Mouse (Mus musculus): Measurements from ENCODE around the gene Psmb10. TPM values are rescaled to one million over a fixed set of nuclear protein-coding genes. Genes with fewer than 3 reads are reported as not detected.
"Not testable (repeated sequence)": the region's sequence is repeated elsewhere in the genome, so short reads cannot be mapped to it uniquely, and the experiment has no call there.

Psmb10 gene
- polyA plus RNA-seq (2016; fragmentation: Nextera tagmentation; extraction: Ambion mirVana), result 30.5 and 36.8 TPM in 2 replicates

GRCm38 (mm10) chr8:105938306-105938669, at the start of gene Psmb10:
Gene Psmb10, minus strand, starts transcription at chr8:105938444.
- Histone ChIP-seq H3K9me3 (no peaks in the 10 kb centered on the region), H3K4me3 (peak within 1 kb of the TSS; percentile 68), H3K4me1 (peaks cover 23% of the 10 kb centered on the region), H3K27me3 (replicated peaks; ENCODE audit: low read depth, poor library complexity, severe bottlenecking) (no peaks in the 10 kb centered on the region), H3K27ac (replicated peaks) (peak within 1 kb of the TSS; percentile 86), H3K36me3 (replicated peaks) (peaks cover 42% of the 10 kb centered on the region)
- 36% methylated on average over 4 of the region's 4 CpGs for WGBS
- DNase-seq (ENCODE audit: low spot score), result no peak

GRCm38 (mm10) chr8:105983406-105983805, 45.2 kb upstream of the Psmb10 start:
- H3K9me3 ChIP-seq; H3K36me3 ChIP-seq (replicated peaks); H3K27ac ChIP-seq (replicated peaks); DNase-seq (ENCODE audit: low spot score); H3K4me3 ChIP-seq; H3K27me3 ChIP-seq (replicated peaks; ENCODE audit: low read depth, poor library complexity, severe bottlenecking); H3K4me1 ChIP-seq: not testable (repeated sequence)
- 83% methylated on average over 11 of the region's 11 CpGs for WGBS

GRCm38 (mm10) chr8:105981146-105981545, 42.9 kb upstream of the Psmb10 start:
- Histone ChIP-seq H3K27ac (replicated peaks) (no peak overlapping the region), H3K27me3 (replicated peaks; ENCODE audit: low read depth, poor library complexity, severe bottlenecking) (no peaks in the 10 kb centered on the region), H3K9me3 (peaks cover 4% of the 10 kb centered on the region; the same call in 1 of the 2 replicates), H3K4me3 (no peak overlapping the region), H3K36me3 (replicated peaks) (no peaks in the 10 kb centered on the region), H3K4me1 (no peaks in the 10 kb centered on the region)
- WGBS, result 89% methylated on average over 1 of the region's 1 CpGs
- no peak for DNase-seq (ENCODE audit: low spot score)

- 92% methylated on average over 15 of the region's 15 CpGs for WGBS
These were observed 41.1 kb upstream of the Psmb10 start, which contains the start of gene Dpep3 for GRCm38 (mm10) chr8:105979325-105979724. Gene Dpep3, minus strand, starts transcription at chr8:105979429.

GRCm38 (mm10) chr8:105975363-105975762, 37.1 kb upstream of the Psmb10 start:
- H3K9me3 ChIP-seq, result peaks cover 4% of the 10 kb centered on the region; the same call in 1 of the 2 replicates
- no peak for DNase-seq (ENCODE audit: low spot score)
- no peak overlapping the region for H3K4me3 ChIP-seq
- H3K27me3 ChIP-seq (replicated peaks; ENCODE audit: low read depth, poor library complexity, severe bottlenecking), result no peaks in the 10 kb centered on the region
- WGBS, result 63% methylated on average over 7 of the region's 7 CpGs
- no peak overlapping the region for H3K27ac ChIP-seq (replicated peaks)
- no peaks in the 10 kb centered on the region for H3K36me3 ChIP-seq (replicated peaks)
- no peaks in the 10 kb centered on the region for H3K4me1 ChIP-seq

More at GRCm38 (mm10) chr8:105979325-105979724, 41.1 kb upstream of the Psmb10 start, which contains the start of gene Dpep3:
- H3K36me3 ChIP-seq (replicated peaks), result no peaks in the 10 kb centered on the region
- H3K4me1 ChIP-seq, result no peaks in the 10 kb centered on the region
- no peak within 1 kb of the TSS for H3K4me3 ChIP-seq
- H3K27ac ChIP-seq (replicated peaks), result no peak within 1 kb of the TSS
- H3K9me3 ChIP-seq, result peaks cover 4% of the 10 kb centered on the region; the same call in 1 of the 2 replicates
- DNase-seq (ENCODE audit: low spot score), result no peak
- no peaks in the 10 kb centered on the region for H3K27me3 ChIP-seq (replicated peaks; ENCODE audit: low read depth, poor library complexity, severe bottlenecking)

GRCm38 (mm10) chr8:105971019-105971720, 32.9 kb upstream of the Psmb10 start:
- H3K4me1 ChIP-seq, result peaks cover 11% of the 10 kb centered on the region
- no peak overlapping the region for H3K4me3 ChIP-seq
- no peak overlapping the region for H3K27ac ChIP-seq (replicated peaks)
- H3K36me3 ChIP-seq (replicated peaks), result no peaks in the 10 kb centered on the region
- WGBS, result 79% methylated on average over 8 of the region's 8 CpGs
- no peaks in the 10 kb centered on the region for H3K9me3 ChIP-seq
- DNase-seq (ENCODE audit: low spot score), result no peak
- H3K27me3 ChIP-seq (replicated peaks; ENCODE audit: low read depth, poor library complexity, severe bottlenecking), result peaks cover 20% of the 10 kb centered on the region

GRCm38 (mm10) chr8:105969367-105969766, 31.1 kb upstream of the Psmb10 start:
- no peak for DNase-seq (ENCODE audit: low spot score)
- Histone ChIP-seq H3K27me3 (replicated peaks; ENCODE audit: low read depth, poor library complexity, severe bottlenecking) (peaks cover 27% of the 10 kb centered on the region), H3K27ac (replicated peaks) (no peak overlapping the region), H3K36me3 (replicated peaks) (no peaks in the 10 kb centered on the region), H3K9me3 (no peaks in the 10 kb centered on the region), H3K4me3 (no peak overlapping the region), H3K4me1 (peaks cover 27% of the 10 kb centered on the region)
- WGBS, result 85% methylated on average over 1 of the region's 1 CpGs

GRCm38 (mm10) chr8:105966692-105967311, 28.6 kb upstream of the Psmb10 start:
- H3K4me3 ChIP-seq, result peak overlapping the region; percentile 72
- DNase-seq (ENCODE audit: low spot score), result peak; percentile 79
- H3K27me3 ChIP-seq (replicated peaks; ENCODE audit: low read depth, poor library complexity, severe bottlenecking), result peaks cover 30% of the 10 kb centered on the region
- 0 out of 2 replicates have a peak, but pooled peaks cover 2% of the 10 kb centered on the region for H3K36me3 ChIP-seq (replicated peaks)
- H3K4me1 ChIP-seq, result peaks cover 38% of the 10 kb centered on the region
- H3K27ac ChIP-seq (replicated peaks), result peak overlapping the region; percentile 85
- 8% methylated on average over 19 of the region's 19 CpGs for WGBS
- H3K9me3 ChIP-seq, result no peaks in the 10 kb centered on the region

GRCm38 (mm10) chr8:105965905-105966341, 27.7 kb upstream of the Psmb10 start, which contains the start of gene Slc12a4:
Gene Slc12a4, minus strand, starts transcription at chr8:105966097.
- peaks cover 30% of the 10 kb centered on the region for H3K27me3 ChIP-seq (replicated peaks; ENCODE audit: low read depth, poor library complexity, severe bottlenecking)
- DNase-seq (ENCODE audit: low spot score), result peak; percentile 93
- 0 out of 2 replicates have a peak, but pooled peaks cover 3% of the 10 kb centered on the region for H3K36me3 ChIP-seq (replicated peaks)
- H3K27ac ChIP-seq (replicated peaks), result peak within 1 kb of the TSS; percentile 85
- under 1% methylated on average over 47 of the region's 47 CpGs for WGBS
- H3K4me1 ChIP-seq, result peaks cover 42% of the 10 kb centered on the region
- H3K9me3 ChIP-seq, result no peaks in the 10 kb centered on the region
- H3K4me3 ChIP-seq, result peak within 1 kb of the TSS; percentile 72

- Histone ChIP-seq H3K4me3 (peak overlapping the region; percentile 72), H3K36me3 (replicated peaks) (peaks cover 7% of the 10 kb centered on the region), H3K4me1 (peaks cover 42% of the 10 kb centered on the region), H3K27me3 (replicated peaks; ENCODE audit: low read depth, poor library complexity, severe bottlenecking) (peaks cover 30% of the 10 kb centered on the region), H3K9me3 (no peaks in the 10 kb centered on the region), H3K27ac (replicated peaks) (peak overlapping the region; percentile 85)
- WGBS, result 2% methylated on average over 40 of the region's 40 CpGs
- DNase-seq (ENCODE audit: low spot score), result no peak
These were observed 27.1 kb upstream of the Psmb10 start for GRCm38 (mm10) chr8:105965266-105965904.

GRCm38 (mm10) chr8:105964506-105965265, 26.4 kb upstream of the Psmb10 start:
- H3K4me3 ChIP-seq, result peak overlapping the region; percentile 72
- 64% methylated on average over 12 of the region's 12 CpGs for WGBS

GRCm38 (mm10) chr8:105961536-105961935, 23.3 kb upstream of the Psmb10 start:
- Histone ChIP-seq H3K9me3 (no peaks in the 10 kb centered on the region), H3K27ac (replicated peaks) (no peak overlapping the region), H3K4me3 (no peak overlapping the region), H3K4me1 (peaks cover 35% of the 10 kb centered on the region), H3K27me3 (replicated peaks; ENCODE audit: low read depth, poor library complexity, severe bottlenecking) (peaks cover 13% of the 10 kb centered on the region), H3K36me3 (replicated peaks) (peaks cover 43% of the 10 kb centered on the region)
- DNase-seq (ENCODE audit: low spot score), result no peak
- WGBS, result 88% methylated on average over 10 of the region's 10 CpGs

More at GRCm38 (mm10) chr8:105964506-105965265, 26.4 kb upstream of the Psmb10 start:
- DNase-seq (ENCODE audit: low spot score), result peak; percentile 13
- Histone ChIP-seq H3K27ac (replicated peaks) (peak overlapping the region; percentile 41; the same call in 1 of the 2 replicates), H3K4me1 (peaks cover 42% of the 10 kb centered on the region), H3K9me3 (no peaks in the 10 kb centered on the region), H3K27me3 (replicated peaks; ENCODE audit: low read depth, poor library complexity, severe bottlenecking) (peaks cover 30% of the 10 kb centered on the region), H3K36me3 (replicated peaks) (peaks cover 14% of the 10 kb centered on the region)
